Mouse (Mus musculus) spleen, postnatal 10 days (tissue): ENCODE measurements around the gene Orc2.

Source experiments
- DNase-seq, 2 experiments: peaks; one replicate each; pipeline ENCODE4 v3.0.0; 2021 to 2022; ENCODE audit warnings: low spot score in 2 of 2

Gene Orc2

DNA sequence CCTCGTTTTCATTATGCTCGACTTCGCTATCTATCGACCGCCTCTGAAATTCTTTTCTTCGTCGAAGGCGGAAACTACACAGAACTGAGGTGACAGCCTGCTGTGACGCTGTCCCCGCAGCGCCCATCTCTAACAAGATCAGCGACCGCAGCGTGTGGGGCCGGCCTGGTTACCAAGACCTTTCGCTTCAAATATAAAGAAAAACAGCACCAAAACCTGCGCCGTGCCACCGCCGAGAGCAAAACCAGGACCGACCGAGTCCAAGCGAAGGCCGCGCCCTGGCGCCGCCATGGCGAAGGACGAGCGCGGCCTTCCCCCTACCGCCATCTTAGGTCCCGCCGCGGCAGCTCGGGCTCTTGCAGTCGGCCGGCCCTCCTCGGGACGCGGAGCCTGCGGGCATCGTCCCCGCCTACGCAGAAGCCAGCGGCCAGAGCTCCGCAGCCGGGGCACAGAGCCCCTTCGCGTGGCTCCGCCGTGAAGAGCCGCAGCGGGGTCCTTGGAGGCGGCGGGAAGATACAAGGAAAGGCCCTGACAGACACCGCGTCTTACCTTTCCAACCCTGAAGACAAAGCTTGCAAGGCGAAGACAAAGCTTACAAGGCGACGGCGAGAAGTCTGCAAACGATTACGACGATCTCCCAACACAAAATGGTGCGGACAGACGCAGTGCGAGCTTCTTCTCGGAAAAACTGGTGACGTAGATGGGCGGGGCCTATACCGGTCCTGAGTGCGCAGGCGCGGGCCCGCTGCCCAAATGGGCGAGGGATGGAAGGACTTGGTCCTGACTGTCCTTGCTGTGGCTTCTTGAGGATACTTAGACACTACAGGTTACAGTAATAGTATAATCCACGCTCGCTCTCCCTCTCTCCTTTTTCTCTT is 81.3 kb downstream of the Orc2 start, which contains the start of gene Clk1:
TSS of gene Clk1 (minus strand) at position 696 of the 878 bp plus-strand sequence.
- DNase-seq, result peak; percentile 99 to 100

GRCm38 (mm10) chr1:58422879-58423278 is 82.0 kb downstream of the Orc2 start:
- peak in 1 of 2 experiments; percentile 54 for DNase-seq

DNA sequence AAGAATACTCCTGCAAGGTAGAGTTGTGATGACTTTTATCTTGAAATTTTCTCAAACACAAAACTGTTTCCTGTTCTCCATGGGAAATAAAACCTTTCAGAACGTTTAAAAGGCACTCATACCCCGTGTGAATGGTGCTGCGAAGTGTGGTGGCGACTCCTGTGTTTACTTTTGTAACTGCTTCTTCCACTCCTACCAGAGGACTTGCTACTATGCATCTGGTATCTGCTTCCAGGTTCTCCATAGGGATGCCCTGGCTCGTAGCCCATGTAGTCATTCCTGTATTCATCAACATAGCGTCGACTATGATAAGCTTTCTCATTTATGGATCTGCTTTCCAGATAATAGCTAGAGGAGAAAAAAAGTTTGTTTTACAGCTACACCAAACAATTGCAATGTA is 83.9 kb downstream of the Orc2 start:
- no peak for DNase-seq

GRCm38 (mm10) chr1:58420032-58420431 is 84.9 kb downstream of the Orc2 start:
- DNase-seq, result no peak

- no peak for DNase-seq
Observed at GRCm38 (mm10) chr1:58416048-58416447, 88.9 kb downstream of the Orc2 start.

DNA sequence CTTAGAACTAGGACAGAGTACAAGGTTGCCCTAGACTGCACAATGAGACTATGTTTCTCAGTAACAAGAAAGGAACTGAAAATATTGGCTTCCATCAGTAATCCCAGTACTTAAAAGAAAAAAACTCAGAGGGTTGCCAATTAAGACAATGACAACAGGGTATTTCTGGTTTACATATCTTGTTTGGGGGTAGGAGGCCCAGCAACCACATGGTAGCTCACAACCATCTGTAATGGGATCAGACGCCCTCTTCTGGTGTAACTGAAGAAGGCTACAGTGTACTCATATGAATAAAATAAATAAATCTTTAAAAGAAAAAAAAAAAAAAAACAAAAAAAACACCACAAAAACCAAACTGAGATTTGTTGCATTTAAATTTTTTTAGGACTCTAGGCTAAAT is 89.5 kb downstream of the Orc2 start:
- DNase-seq, result no peak
